Mouse (Mus musculus): ENCODE measurements at regions not wholly inside any gene's neighbourhood (a gene's known extent, or its start where the extent isn't known, plus 50 kb on each side); places are given as distances from the start of the nearest gene placed in this dataset.

GRCm38 (mm10) chr10:111824820-111825219 is 147.6 kb upstream of the Krr1 start:
- no peak for DNase-seq (ENCODE audit: low read depth, low spot score)

GRCm38 (mm10) chr10:111826033-111826754 is 146.3 kb upstream of the Krr1 start:
- no peak for DNase-seq (ENCODE audit: low read depth, low spot score)

- no peak for DNase-seq (ENCODE audit: low read depth, low spot score)
Measured at GRCm38 (mm10) chr10:111827246-111827645, 145.2 kb upstream of the Krr1 start.

GRCm38 (mm10) chr10:111827930-111828329 is 144.5 kb upstream of the Krr1 start:
- no peak for DNase-seq (ENCODE audit: low read depth, low spot score)

GRCm38 (mm10) chr10:111828610-111829009 is 143.9 kb upstream of the Krr1 start:
- DNase-seq (ENCODE audit: low read depth, low spot score) = no peak

GRCm38 (mm10) chr10:111829291-111829690 is 143.2 kb upstream of the Krr1 start:
- DNase-seq (ENCODE audit: low read depth, low spot score) = no peak

GRCm38 (mm10) chr10:111831105-111831504 is 141.4 kb upstream of the Krr1 start:
- no peak for DNase-seq (ENCODE audit: low read depth, low spot score)

- no peak for DNase-seq (ENCODE audit: low read depth, low spot score)
Measured at GRCm38 (mm10) chr10:111833611-111834010, 138.9 kb upstream of the Krr1 start.

GRCm38 (mm10) chr10:111834280-111834679 is 138.2 kb upstream of the Krr1 start:
- DNase-seq (ENCODE audit: low read depth, low spot score) = no peak

GRCm38 (mm10) chr10:111834925-111835823 is 137.3 kb upstream of the Krr1 start:
- no peak for DNase-seq (ENCODE audit: low read depth, low spot score)

GRCm38 (mm10) chr10:111836191-111836590 is 136.3 kb upstream of the Krr1 start:
- DNase-seq (ENCODE audit: low read depth, low spot score) = no peak

- DNase-seq (ENCODE audit: low read depth, low spot score) = no peak
Measured at GRCm38 (mm10) chr10:111836802-111837201, 135.7 kb upstream of the Krr1 start.

GRCm38 (mm10) chr10:111842321-111842775 is 130.1 kb upstream of the Krr1 start:
- no peak for DNase-seq (ENCODE audit: low read depth, low spot score)

GRCm38 (mm10) chr10:111842896-111843295 is 129.6 kb upstream of the Krr1 start:
- no peak for DNase-seq (ENCODE audit: low read depth, low spot score)

GRCm38 (mm10) chr10:111843301-111843700 is 129.2 kb upstream of the Krr1 start:
- no peak for DNase-seq (ENCODE audit: low read depth, low spot score)

- no peak for DNase-seq (ENCODE audit: low read depth, low spot score)
Measured at GRCm38 (mm10) chr10:111844144-111844543, 128.3 kb upstream of the Krr1 start.

GRCm38 (mm10) chr10:111845946-111846345 is 126.5 kb upstream of the Krr1 start:
- DNase-seq (ENCODE audit: low read depth, low spot score) = no peak

- no peak for DNase-seq (ENCODE audit: low read depth, low spot score)
Measured at GRCm38 (mm10) chr10:111854254-111854653, 118.2 kb upstream of the Krr1 start.

GRCm38 (mm10) chr10:111855496-111855895 is 117.0 kb upstream of the Krr1 start:
- no peak for DNase-seq (ENCODE audit: low read depth, low spot score)

- DNase-seq (ENCODE audit: low read depth, low spot score) = no peak
Measured at GRCm38 (mm10) chr10:111858403-111858802, 114.1 kb upstream of the Krr1 start.

GRCm38 (mm10) chr10:111865286-111865830 is 107.1 kb upstream of the Krr1 start:
- no peak for DNase-seq (ENCODE audit: low read depth, low spot score)

GRCm38 (mm10) chr10:111867102-111867501 is 105.4 kb upstream of the Krr1 start:
- no peak for DNase-seq (ENCODE audit: low read depth, low spot score)
